Mouse (Mus musculus) adipose tissue, adult 10 weeks (tissue): Measurements from ENCODE around the gene Nfatc2. TPM values are rescaled to one million over a fixed set of nuclear protein-coding genes. Genes with fewer than 3 reads are reported as not detected.

Experiments
- polyA plus RNA-seq: library from polyadenylated mRNA; stranded (reverse); fragments of 350-450 nt; fragmentation: Illumina TruSeq; extraction: RNeasy Lipid Tissue Mini Kit (QIAGEN cat#74804); gene quantifications from one replicate; pipeline ENCODE4 v1.2.3, GENCODE M21; 2014; ENCODE audit warnings: low read depth, low replicate concordance

Gene Nfatc2
- 2.6 TPM for polyA plus RNA-seq

DNA sequence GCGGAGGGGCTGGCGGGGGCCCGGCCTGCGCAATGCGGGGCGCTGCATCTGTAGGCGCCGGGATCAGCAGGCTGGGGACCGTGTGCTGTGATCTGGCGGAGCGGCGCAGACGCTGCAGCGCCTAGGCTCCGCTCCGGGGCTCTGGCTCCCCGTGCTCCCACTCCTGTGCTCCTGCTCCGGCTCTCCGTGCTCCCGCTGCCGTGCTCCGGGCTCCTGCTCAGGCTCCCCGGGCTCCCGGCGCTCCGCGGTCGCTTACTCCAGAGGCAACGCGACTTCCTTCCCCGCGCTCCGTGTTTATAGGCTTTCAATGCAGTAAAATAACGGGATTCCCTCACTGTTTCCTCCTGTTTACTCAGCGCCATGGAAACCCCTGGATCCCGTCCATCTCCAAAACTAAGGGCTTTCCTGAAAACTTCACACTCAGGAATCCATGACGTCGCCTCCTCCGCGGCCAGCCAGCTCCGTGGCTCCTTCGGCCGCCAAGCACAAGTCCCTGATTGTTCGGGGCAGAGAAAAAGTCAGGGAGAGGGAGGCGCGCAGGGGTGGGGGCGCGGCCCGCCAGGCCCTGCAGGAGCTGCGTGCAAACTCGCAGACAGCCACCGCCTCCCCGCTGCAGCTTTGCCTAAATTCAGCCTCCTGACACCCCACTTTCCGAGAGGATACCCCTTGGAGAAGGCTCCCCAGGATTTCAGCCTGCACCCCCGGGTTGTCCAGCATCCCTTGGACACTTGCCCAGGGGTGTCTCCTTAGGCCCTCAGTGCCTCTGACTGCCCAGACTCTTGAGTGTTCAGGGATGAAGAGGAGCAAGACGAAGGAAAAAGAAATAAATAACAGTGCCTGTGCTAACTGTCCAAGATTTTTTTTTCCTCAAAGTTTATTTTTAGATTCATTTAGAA is at the start of gene Nfatc2:
TSS of gene Nfatc2 (minus strand) at position 167 of the 896 bp plus-strand sequence.

Other genes starting within 250 kb of the Nfatc2 start
- 89.5 TPM for gene Atp9a, start 140.8 kb upstream of the Nfatc2 start, polyA plus RNA-seq
- not detected for gene Sall4, start 166.3 kb upstream of the Nfatc2 start, polyA plus RNA-seq